Mouse (Mus musculus) liver, embryonic 14.5 days (tissue): ENCODE measurements at regions not wholly inside any gene's neighbourhood (a gene's known extent, or its start where the extent isn't known, plus 50 kb on each side); places are given as distances from the start of the nearest gene placed in this dataset.

Experiments used
- CTCF ChIP-seq: IDR thresholded peaks from 2 replicates; pipeline ENCODE4 v1.5.1; 2016; ENCODE audit warnings: antibody characterized with exemption, low read depth, control low read depth
- EP300 ChIP-seq: IDR thresholded peaks from 2 replicates; pipeline ENCODE4 v1.6.1; 2016; ENCODE audit warnings: antibody characterized with exemption, low read depth

GRCm38 (mm10) chr14:62177509-62177908, 114.9 kb upstream of the Rnaseh2b start:
- TF ChIP-seq CTCF (no peak), EP300 (no peak)
